Mouse (Mus musculus): ENCODE measurements around the gene Adgrl3. TPM values are rescaled to one million over a fixed set of nuclear protein-coding genes. Genes with fewer than 3 reads are reported as not detected.

Gene Adgrl3
- polyA plus RNA-seq, 1 experiment from 2014 or later = 51.3 TPM

GRCm38 (mm10) chr5:81755711-81756110 is 735.8 kb downstream of the Adgrl3 start:
- Histone ChIP-seq H3K36me3 (no peaks in the 10 kb centered on the region), H3K4me2 (replicated peaks) (no peak overlapping the region), H3K9ac (replicated peaks) (no peak overlapping the region), H3K4me3 (no peak overlapping the region), H3K27me3 (no peaks in the 10 kb centered on the region), H3K4me1 (no peaks in the 10 kb centered on the region), H3K9me3 (no peaks in the 10 kb centered on the region), H3K27ac (replicated peaks) (no peak overlapping the region)
- no peak for ATAC-seq (replicated peaks)
- 85% methylated on average over 2 of the region's 2 CpGs for WGBS

GRCm38 (mm10) chr5:81757093-81757725 is 737.3 kb downstream of the Adgrl3 start:
- no peak overlapping the region for H3K9ac ChIP-seq (replicated peaks)
- no peak overlapping the region for H3K4me3 ChIP-seq
- no peak for ATAC-seq (replicated peaks)
- H3K4me1 ChIP-seq = no peaks in the 10 kb centered on the region
- no peak overlapping the region for H3K4me2 ChIP-seq (replicated peaks)
- no peaks in the 10 kb centered on the region for H3K9me3 ChIP-seq
- H3K36me3 ChIP-seq = no peaks in the 10 kb centered on the region
- no peaks in the 10 kb centered on the region for H3K27me3 ChIP-seq
- WGBS = 66% methylated on average over 7 of the region's 7 CpGs
- H3K27ac ChIP-seq (replicated peaks) = no peak overlapping the region

- no peak for ATAC-seq (replicated peaks)
- Histone ChIP-seq H3K27me3 (no peaks in the 10 kb centered on the region), H3K4me2 (replicated peaks) (no peak overlapping the region), H3K4me3 (no peak overlapping the region), H3K9me3 (no peaks in the 10 kb centered on the region), H3K4me1 (no peaks in the 10 kb centered on the region), H3K36me3 (no peaks in the 10 kb centered on the region), H3K27ac (replicated peaks) (no peak overlapping the region), H3K9ac (replicated peaks) (no peak overlapping the region)
- WGBS = 73% methylated on average over 5 of the region's 5 CpGs
Observed at GRCm38 (mm10) chr5:81776234-81776633, 756.3 kb downstream of the Adgrl3 start.

- H3K9me3 ChIP-seq = no peaks in the 10 kb centered on the region
- no peak overlapping the region for H3K27ac ChIP-seq (replicated peaks)
- no peak overlapping the region for H3K9ac ChIP-seq (replicated peaks)
- no peaks in the 10 kb centered on the region for H3K4me1 ChIP-seq
- ATAC-seq (replicated peaks) = no peak
- H3K4me2 ChIP-seq (replicated peaks) = no peak overlapping the region
- WGBS = 48% methylated on average over 5 of the region's 5 CpGs
- H3K4me3 ChIP-seq = no peak overlapping the region
- no peaks in the 10 kb centered on the region for H3K27me3 ChIP-seq
- H3K36me3 ChIP-seq = no peaks in the 10 kb centered on the region
Observed at GRCm38 (mm10) chr5:81776746-81777145, 756.8 kb downstream of the Adgrl3 start.

GRCm38 (mm10) chr5:81784770-81785169 is 764.8 kb downstream of the Adgrl3 start:
- Histone ChIP-seq H3K4me1 (no peaks in the 10 kb centered on the region), H3K27me3 (no peaks in the 10 kb centered on the region), H3K4me2 (replicated peaks) (no peak overlapping the region), H3K27ac (replicated peaks) (no peak overlapping the region), H3K9ac (replicated peaks) (no peak overlapping the region), H3K36me3 (no peaks in the 10 kb centered on the region), H3K9me3 (no peaks in the 10 kb centered on the region), H3K4me3 (no peak overlapping the region)
- 84% methylated on average over 8 of the region's 8 CpGs for WGBS
- no peak for ATAC-seq (replicated peaks)

GRCm38 (mm10) chr5:81790710-81791109 is 770.8 kb downstream of the Adgrl3 start:
- Histone ChIP-seq H3K27ac (replicated peaks) (no peak overlapping the region), H3K36me3 (peaks cover 7% of the 10 kb centered on the region), H3K9ac (replicated peaks) (no peak overlapping the region), H3K27me3 (no peaks in the 10 kb centered on the region), H3K4me3 (no peak overlapping the region), H3K9me3 (no peaks in the 10 kb centered on the region), H3K4me2 (replicated peaks) (no peak overlapping the region), H3K4me1 (no peaks in the 10 kb centered on the region)
- 80% methylated on average over 1 of the region's 1 CpGs for WGBS
- ATAC-seq (replicated peaks) = no peak

GRCm38 (mm10) chr5:81794125-81794524 is 774.2 kb downstream of the Adgrl3 start:
- WGBS = 86% methylated on average over 9 of the region's 9 CpGs
- H3K4me2 ChIP-seq (replicated peaks) = no peak overlapping the region
- H3K4me1 ChIP-seq = no peaks in the 10 kb centered on the region
- no peaks in the 10 kb centered on the region for H3K27me3 ChIP-seq
- H3K27ac ChIP-seq (replicated peaks) = no peak overlapping the region
- H3K9ac ChIP-seq (replicated peaks) = no peak overlapping the region
- H3K4me3 ChIP-seq = no peak overlapping the region
- no peak for ATAC-seq (replicated peaks)
- peaks cover 7% of the 10 kb centered on the region for H3K36me3 ChIP-seq
- H3K9me3 ChIP-seq = no peaks in the 10 kb centered on the region

- Histone ChIP-seq H3K36me3 (peaks cover 7% of the 10 kb centered on the region), H3K4me2 (replicated peaks) (no peak overlapping the region), H3K27me3 (no peaks in the 10 kb centered on the region), H3K9ac (replicated peaks) (no peak overlapping the region), H3K4me1 (no peaks in the 10 kb centered on the region), H3K4me3 (no peak overlapping the region), H3K27ac (replicated peaks) (no peak overlapping the region), H3K9me3 (no peaks in the 10 kb centered on the region)
- 92% methylated on average over 24 of the region's 24 CpGs for WGBS
- ATAC-seq (replicated peaks) = no peak
Observed at GRCm38 (mm10) chr5:81794601-81795000, 774.7 kb downstream of the Adgrl3 start.

GRCm38 (mm10) chr5:81796128-81796527 is 776.2 kb downstream of the Adgrl3 start:
- H3K9ac ChIP-seq (replicated peaks) = no peak overlapping the region
- H3K4me1 ChIP-seq = no peaks in the 10 kb centered on the region
- no peak overlapping the region for H3K27ac ChIP-seq (replicated peaks)
- no peak for ATAC-seq (replicated peaks)
- H3K36me3 ChIP-seq = peaks cover 7% of the 10 kb centered on the region
- WGBS = 75% methylated on average over 4 of the region's 4 CpGs
- H3K4me2 ChIP-seq (replicated peaks) = no peak overlapping the region
- H3K9me3 ChIP-seq = no peaks in the 10 kb centered on the region
- H3K27me3 ChIP-seq = no peaks in the 10 kb centered on the region
- H3K4me3 ChIP-seq = no peak overlapping the region

GRCm38 (mm10) chr5:81810966-81811365 is 791.0 kb downstream of the Adgrl3 start:
- H3K4me3 ChIP-seq = no peak overlapping the region
- no peaks in the 10 kb centered on the region for H3K9me3 ChIP-seq
- no peaks in the 10 kb centered on the region for H3K4me1 ChIP-seq
- no peak overlapping the region for H3K4me2 ChIP-seq (replicated peaks)
- no peaks in the 10 kb centered on the region for H3K27me3 ChIP-seq
- H3K9ac ChIP-seq (replicated peaks) = no peak overlapping the region
- no peak overlapping the region for H3K27ac ChIP-seq (replicated peaks)
- WGBS = 51% methylated on average over 5 of the region's 5 CpGs
- no peaks in the 10 kb centered on the region for H3K36me3 ChIP-seq
- ATAC-seq (replicated peaks) = no peak

- Histone ChIP-seq H3K36me3 (no peaks in the 10 kb centered on the region), H3K27me3 (no peaks in the 10 kb centered on the region), H3K4me2 (replicated peaks) (no peak overlapping the region), H3K4me3 (no peak overlapping the region), H3K9me3 (no peaks in the 10 kb centered on the region), H3K27ac (replicated peaks) (no peak overlapping the region), H3K9ac (replicated peaks) (no peak overlapping the region), H3K4me1 (no peaks in the 10 kb centered on the region)
- no peak for ATAC-seq (replicated peaks)
- WGBS = 95% methylated on average over 1 of the region's 1 CpGs
Observed at GRCm38 (mm10) chr5:81832076-81832475, 812.1 kb downstream of the Adgrl3 start.

GRCm38 (mm10) chr5:81832679-81833078 is 812.7 kb downstream of the Adgrl3 start:
- no peaks in the 10 kb centered on the region for H3K9me3 ChIP-seq
- 77% methylated on average over 2 of the region's 2 CpGs for WGBS

GRCm38 (mm10) chr5:81837860-81838259 is 817.9 kb downstream of the Adgrl3 start:
- no peaks in the 10 kb centered on the region for H3K27me3 ChIP-seq
- no peaks in the 10 kb centered on the region for H3K4me1 ChIP-seq
- ATAC-seq (replicated peaks) = no peak
- H3K4me3 ChIP-seq = no peak overlapping the region
- 98% methylated on average over 2 of the region's 2 CpGs for WGBS
- no peaks in the 10 kb centered on the region for H3K36me3 ChIP-seq
- no peak overlapping the region for H3K9ac ChIP-seq (replicated peaks)
- H3K4me2 ChIP-seq (replicated peaks) = no peak overlapping the region
- no peaks in the 10 kb centered on the region for H3K9me3 ChIP-seq
- no peak overlapping the region for H3K27ac ChIP-seq (replicated peaks)

More at GRCm38 (mm10) chr5:81832679-81833078, 812.7 kb downstream of the Adgrl3 start:
- no peaks in the 10 kb centered on the region for H3K4me1 ChIP-seq
- no peak overlapping the region for H3K9ac ChIP-seq (replicated peaks)
- no peaks in the 10 kb centered on the region for H3K36me3 ChIP-seq
- H3K4me2 ChIP-seq (replicated peaks) = no peak overlapping the region
- H3K27ac ChIP-seq (replicated peaks) = no peak overlapping the region
- no peak for ATAC-seq (replicated peaks)
- no peak overlapping the region for H3K4me3 ChIP-seq
- no peaks in the 10 kb centered on the region for H3K27me3 ChIP-seq
